Mouse (Mus musculus): ENCODE measurements around the gene Taf8. TPM values are rescaled to one million over a fixed set of nuclear protein-coding genes. Genes with fewer than 3 reads are reported as not detected.
"Not testable (repeated sequence)": the region's sequence is repeated elsewhere in the genome, so short reads cannot be mapped to it uniquely, and the experiment has no call there.

Gene Taf8
- polyA plus RNA-seq, 1 experiment, result not detected

GRCm38 (mm10) chr17:47509031-47509705 lies 7.1 kb upstream of the Taf8 start:
- H3K4me1 ChIP-seq (ENCODE audit: control insufficient read depth, insufficient read depth, low read length), result peaks cover 24% of the 10 kb centered on the region
- 52% methylated on average over 9 of the region's 9 CpGs for WGBS
- H3K27ac ChIP-seq (ENCODE audit: insufficient read depth, low read depth, low read length), result no peak overlapping the region
- no peak overlapping the region for H3K4me3 ChIP-seq (ENCODE audit: insufficient read depth, low read depth, low read length)
- TF ChIP-seq CTCF (IDR thresholded peaks at IDR 0.05; ENCODE audit: insufficient read depth, low read depth, low read length), result no peak
- no peak for TF ChIP-seq POLR2A (IDR thresholded peaks at IDR 0.05; ENCODE audit: insufficient read depth, low read depth, low read length)

DNA sequence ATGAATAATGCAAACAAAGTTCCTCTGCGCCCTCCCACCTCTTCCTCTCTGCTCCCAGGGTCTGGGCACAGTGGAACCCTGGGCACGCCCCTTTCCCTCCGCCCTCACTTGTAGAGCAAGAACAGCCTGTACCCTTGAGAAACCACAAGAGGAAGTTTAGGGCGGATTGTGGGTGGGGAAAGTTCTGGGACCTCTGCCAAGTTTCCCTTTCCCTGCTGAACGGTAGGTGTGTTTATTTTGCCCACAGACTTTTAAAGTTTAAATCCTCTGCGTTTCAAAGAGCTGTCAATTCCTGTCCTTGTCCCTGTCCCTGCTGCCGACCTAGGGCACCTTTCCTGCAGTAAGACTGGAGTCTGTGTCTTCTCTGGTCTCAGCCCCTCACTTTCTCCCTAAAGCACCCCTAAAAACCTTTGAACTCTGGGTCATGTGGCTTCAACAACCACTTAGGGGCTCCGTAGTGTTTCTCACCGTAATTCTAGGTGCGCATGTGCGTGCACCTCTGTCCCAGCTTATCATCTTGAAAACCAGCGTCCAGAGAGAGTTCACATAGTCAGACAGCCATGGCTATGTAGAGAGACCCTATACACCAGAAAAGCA lies 6.0 kb upstream of the Taf8 start:
- Histone ChIP-seq H3K27ac (ENCODE audit: insufficient read depth, low read depth, low read length) (peak overlapping the region; percentile 89), H3K4me1 (ENCODE audit: control insufficient read depth, insufficient read depth, low read length) (peaks cover 24% of the 10 kb centered on the region), H3K4me3 (ENCODE audit: insufficient read depth, low read depth, low read length) (peak overlapping the region; percentile 9; the same call in 1 of the 2 replicates)
- WGBS, result 22% methylated on average over 12 of the region's 12 CpGs
- TF ChIP-seq CTCF (IDR thresholded peaks at IDR 0.05; ENCODE audit: insufficient read depth, low read depth, low read length) (no peak), POLR2A (IDR thresholded peaks at IDR 0.05; ENCODE audit: insufficient read depth, low read depth, low read length) (no peak)

GRCm38 (mm10) chr17:47507523-47507922 lies 5.4 kb upstream of the Taf8 start:
- Histone ChIP-seq H3K4me3 (ENCODE audit: insufficient read depth, low read depth, low read length) (no peak overlapping the region), H3K4me1 (ENCODE audit: control insufficient read depth, insufficient read depth, low read length) (peaks cover 24% of the 10 kb centered on the region), H3K27ac (ENCODE audit: insufficient read depth, low read depth, low read length) (peak overlapping the region; percentile 80)
- WGBS, result 85% methylated on average over 2 of the region's 2 CpGs
- TF ChIP-seq POLR2A (IDR thresholded peaks at IDR 0.05; ENCODE audit: insufficient read depth, low read depth, low read length), result no peak

- no peak overlapping the region; the same call in 1 of the 2 replicates for H3K4me3 ChIP-seq (ENCODE audit: insufficient read depth, low read depth, low read length)
Observed at GRCm38 (mm10) chr17:47506697-47507096, 4.6 kb upstream of the Taf8 start.

DNA sequence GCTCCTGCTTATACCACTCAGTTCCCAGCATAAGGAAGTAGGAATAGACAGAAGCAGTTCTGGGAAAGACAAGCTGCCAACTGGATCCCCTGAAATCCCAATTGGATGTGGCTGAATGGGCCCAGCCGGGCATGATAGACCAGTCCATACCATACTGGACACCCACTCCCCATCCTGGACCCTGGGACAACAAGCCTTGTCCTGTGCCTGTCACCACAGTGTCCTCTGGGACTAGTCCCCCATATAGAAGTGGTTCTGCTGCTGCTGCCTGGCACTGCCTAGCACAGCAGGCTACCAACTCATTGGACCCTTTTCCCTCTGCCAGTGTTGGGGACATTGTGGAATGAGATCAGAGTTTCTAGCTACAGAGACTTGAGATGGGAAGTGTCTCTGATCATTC lies 4.0 kb upstream of the Taf8 start:
- 97% methylated on average over 1 of the region's 1 CpGs for WGBS
- Histone ChIP-seq H3K27ac (ENCODE audit: insufficient read depth, low read depth, low read length) (peak overlapping the region; percentile 56; the same call in 1 of the 2 replicates), H3K4me1 (ENCODE audit: control insufficient read depth, insufficient read depth, low read length) (peaks cover 22% of the 10 kb centered on the region), H3K4me3 (ENCODE audit: insufficient read depth, low read depth, low read length) (no peak overlapping the region; the same call in 1 of the 2 replicates)
- TF ChIP-seq POLR2A (IDR thresholded peaks at IDR 0.05; ENCODE audit: insufficient read depth, low read depth, low read length) (no peak), CTCF (IDR thresholded peaks at IDR 0.05; ENCODE audit: insufficient read depth, low read depth, low read length) (no peak)

More at GRCm38 (mm10) chr17:47506697-47507096, 4.6 kb upstream of the Taf8 start:
- Histone ChIP-seq H3K27ac (ENCODE audit: insufficient read depth, low read depth, low read length) (peak overlapping the region; percentile 36; the same call in 1 of the 2 replicates), H3K4me1 (ENCODE audit: control insufficient read depth, insufficient read depth, low read length) (peaks cover 21% of the 10 kb centered on the region)
- TF ChIP-seq POLR2A (IDR thresholded peaks at IDR 0.05; ENCODE audit: insufficient read depth, low read depth, low read length), result no peak
- TF ChIP-seq CTCF (IDR thresholded peaks at IDR 0.05; ENCODE audit: insufficient read depth, low read depth, low read length), result no peak
- 84% methylated on average over 4 of the region's 4 CpGs for WGBS

DNA sequence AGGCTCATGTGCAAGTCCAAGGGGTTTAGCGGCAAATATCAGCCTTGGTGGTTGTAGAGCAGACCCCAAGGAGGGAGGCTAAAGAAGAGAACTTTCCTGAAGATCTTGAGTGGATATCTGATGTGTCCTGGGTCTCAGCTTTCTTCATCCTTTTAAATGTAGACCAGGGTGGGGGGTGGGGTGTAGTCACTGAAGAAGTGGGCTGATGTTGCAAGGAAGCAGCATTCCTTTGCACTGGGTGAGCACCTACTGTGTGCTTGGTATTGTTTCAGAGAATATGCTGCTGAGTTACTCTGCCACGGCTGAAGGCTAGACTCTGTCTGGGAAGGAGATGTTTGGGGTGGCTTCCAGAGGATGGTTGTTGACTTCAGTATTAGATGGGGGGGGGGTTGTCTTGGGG lies 3.5 kb upstream of the Taf8 start:
- Histone ChIP-seq H3K4me3 (ENCODE audit: insufficient read depth, low read depth, low read length) (peak overlapping the region; percentile 39; the same call in 1 of the 2 replicates), H3K27ac (ENCODE audit: insufficient read depth, low read depth, low read length) (no peak overlapping the region), H3K4me1 (ENCODE audit: control insufficient read depth, insufficient read depth, low read length) (peaks cover 23% of the 10 kb centered on the region)
- TF ChIP-seq POLR2A (IDR thresholded peaks at IDR 0.05; ENCODE audit: insufficient read depth, low read depth, low read length) (no peak), CTCF (IDR thresholded peaks at IDR 0.05; ENCODE audit: insufficient read depth, low read depth, low read length) (no peak)
- 70% methylated on average over 2 of the region's 2 CpGs for WGBS

- TF ChIP-seq CTCF (IDR thresholded peaks at IDR 0.05; ENCODE audit: insufficient read depth, low read depth, low read length), result no peak
- no peak for TF ChIP-seq POLR2A (IDR thresholded peaks at IDR 0.05; ENCODE audit: insufficient read depth, low read depth, low read length)
- WGBS, result 4% methylated on average over 22 of the region's 22 CpGs
- peaks cover 23% of the 10 kb centered on the region for H3K4me1 ChIP-seq (ENCODE audit: control insufficient read depth, insufficient read depth, low read length)
- peak within 1 kb of the TSS; percentile 39 for H3K4me3 ChIP-seq (ENCODE audit: insufficient read depth, low read depth, low read length)
- peak within 1 kb of the TSS; percentile 16; the same call in 1 of the 2 replicates for H3K27ac ChIP-seq (ENCODE audit: insufficient read depth, low read depth, low read length)
Observed at GRCm38 (mm10) chr17:47504941-47505346, 2.9 kb upstream of the Taf8 start, which contains the start of gene Ccnd3. Ccnd3 (plus strand) TSS chr17:47505051.

DNA sequence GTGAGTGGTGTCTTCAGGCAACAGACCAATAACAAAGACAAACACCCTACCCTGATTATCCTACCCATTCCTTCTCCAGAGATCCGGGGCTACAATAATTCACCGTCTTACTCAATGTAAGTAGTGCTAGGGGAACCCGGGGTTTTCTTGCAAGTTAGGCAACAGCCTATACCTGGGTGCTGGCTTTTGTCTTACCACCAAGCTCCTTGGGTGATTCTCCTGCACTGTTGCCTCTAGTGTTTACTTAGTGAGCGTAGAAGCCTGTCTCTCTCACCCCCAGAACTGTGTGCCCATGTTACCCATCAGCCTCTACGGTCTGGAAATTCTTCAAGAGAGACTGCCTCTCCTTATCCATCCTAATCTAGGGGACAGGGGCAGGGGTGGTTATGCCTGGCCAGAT lies 2.1 kb upstream of the Taf8 start:
- WGBS, result 76% methylated on average over 5 of the region's 5 CpGs
- no peak overlapping the region for H3K4me3 ChIP-seq (ENCODE audit: insufficient read depth, low read depth, low read length)
- H3K27ac ChIP-seq (ENCODE audit: insufficient read depth, low read depth, low read length), result 0 out of 2 replicates have a peak overlapping the region, but pooled peaks have one; percentile 16
- no peak for TF ChIP-seq CTCF (IDR thresholded peaks at IDR 0.05; ENCODE audit: insufficient read depth, low read depth, low read length)
- no peak for TF ChIP-seq POLR2A (IDR thresholded peaks at IDR 0.05; ENCODE audit: insufficient read depth, low read depth, low read length)
- H3K4me1 ChIP-seq (ENCODE audit: control insufficient read depth, insufficient read depth, low read length), result peaks cover 23% of the 10 kb centered on the region

DNA sequence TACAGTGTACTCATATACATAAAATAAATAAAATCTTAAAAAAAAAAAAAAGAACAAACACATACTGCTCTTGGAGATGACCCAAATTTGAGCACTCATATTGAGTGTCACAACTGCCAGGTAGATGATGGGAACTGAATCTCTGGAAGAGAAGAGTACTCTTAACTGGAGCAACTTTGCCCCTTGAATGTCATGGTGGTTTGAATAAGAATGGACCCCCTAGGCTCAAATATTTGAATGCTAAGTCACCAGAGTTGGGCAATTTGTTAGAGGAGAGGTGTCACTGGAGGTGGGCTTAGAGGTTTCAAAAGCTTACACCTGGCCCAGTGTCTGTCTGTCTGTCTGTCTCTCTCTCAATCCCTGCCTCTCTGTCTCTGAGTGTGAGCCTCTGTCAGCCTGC lies 1.6 kb upstream of the Taf8 start:
- Histone ChIP-seq H3K4me3 (ENCODE audit: insufficient read depth, low read depth, low read length) (no peak overlapping the region), H3K27ac (ENCODE audit: insufficient read depth, low read depth, low read length) (no peak overlapping the region), H3K4me1 (ENCODE audit: control insufficient read depth, insufficient read depth, low read length) (peaks cover 23% of the 10 kb centered on the region)
- no peak for TF ChIP-seq POLR2A (IDR thresholded peaks at IDR 0.05; ENCODE audit: insufficient read depth, low read depth, low read length)

DNA sequence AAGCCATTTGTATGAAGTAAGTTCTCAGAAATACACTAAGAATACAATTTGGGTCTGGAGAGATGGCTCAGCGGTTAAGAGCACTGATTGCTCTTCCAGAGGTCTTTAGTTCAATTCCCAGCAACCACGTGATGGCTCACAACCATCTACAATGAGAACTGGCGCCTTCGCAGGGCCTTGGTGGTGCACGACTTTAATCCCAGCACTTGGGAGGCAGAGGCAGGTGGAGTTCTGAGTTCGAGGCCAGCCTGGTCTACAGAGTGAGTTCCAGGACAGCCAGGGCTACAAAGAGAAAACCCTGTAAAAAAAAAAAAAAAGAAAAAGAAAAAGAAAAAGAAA lies 584 bp upstream of the Taf8 start:
- peaks cover 17% of the 10 kb centered on the region for H3K4me1 ChIP-seq (ENCODE audit: control insufficient read depth, insufficient read depth, low read length)
- H3K4me3 ChIP-seq (ENCODE audit: insufficient read depth, low read depth, low read length); H3K27ac ChIP-seq (ENCODE audit: insufficient read depth, low read depth, low read length): not testable (repeated sequence)
- 80% methylated on average over 6 of the region's 6 CpGs for WGBS

Data from olfactory bulb, adult 2 months (tissue).